Mouse (Mus musculus): ENCODE results near the gene Wdr92.

Gene Wdr92

GRCm38 (mm10) chr11:17267176-17267575, 85.3 kb downstream of the Wdr92 start:
- Histone ChIP-seq H3K4me3 (replicated peaks; ENCODE audit: low read length) (no peak overlapping the region), H3K9me3 (ENCODE audit: low read length) (no peaks in the 10 kb centered on the region), H3K27me3 (ENCODE audit: insufficient read depth, low read length) (no peaks in the 10 kb centered on the region), H3K36me3 (ENCODE audit: insufficient read depth, low read length) (peaks cover 20% of the 10 kb centered on the region), H3K4me1 (replicated peaks; ENCODE audit: low read depth, low read length) (no peaks in the 10 kb centered on the region)
- TF ChIP-seq POU5F1 (IDR thresholded peaks at IDR 0.05; ENCODE audit: borderline replicate concordance, low read length) = no peak
- TF ChIP-seq NANOG (IDR thresholded peaks at IDR 0.05; ENCODE audit: borderline replicate concordance, low read length) = no peak
- no peak for TF ChIP-seq CTCF (conservative IDR thresholded peaks at IDR 0.05; ENCODE audit: low read length)

GRCm38 (mm10) chr11:17268801-17269200, 86.9 kb downstream of the Wdr92 start:
- Histone ChIP-seq H3K4me1 (replicated peaks; ENCODE audit: low read depth, low read length) (no peaks in the 10 kb centered on the region), H3K27me3 (ENCODE audit: insufficient read depth, low read length) (no peaks in the 10 kb centered on the region), H3K36me3 (ENCODE audit: insufficient read depth, low read length) (peaks cover 20% of the 10 kb centered on the region), H3K9me3 (ENCODE audit: low read length) (no peaks in the 10 kb centered on the region), H3K4me3 (replicated peaks; ENCODE audit: low read length) (no peak overlapping the region)
- TF ChIP-seq CTCF (conservative IDR thresholded peaks at IDR 0.05; ENCODE audit: low read length) (no peak), NANOG (IDR thresholded peaks at IDR 0.05; ENCODE audit: borderline replicate concordance, low read length) (no peak), POU5F1 (IDR thresholded peaks at IDR 0.05; ENCODE audit: borderline replicate concordance, low read length) (no peak)

GRCm38 (mm10) chr11:17279959-17280358, 98.1 kb downstream of the Wdr92 start:
- TF ChIP-seq POU5F1 (IDR thresholded peaks at IDR 0.05; ENCODE audit: borderline replicate concordance, low read length) (no peak), CTCF (conservative IDR thresholded peaks at IDR 0.05; ENCODE audit: low read length) (peak; percentile 86)
- Histone ChIP-seq H3K36me3 (ENCODE audit: insufficient read depth, low read length) (no peaks in the 10 kb centered on the region), H3K4me1 (replicated peaks; ENCODE audit: low read depth, low read length) (no peaks in the 10 kb centered on the region), H3K4me3 (replicated peaks; ENCODE audit: low read length) (no peak overlapping the region), H3K9me3 (ENCODE audit: low read length) (no peaks in the 10 kb centered on the region), H3K27me3 (ENCODE audit: insufficient read depth, low read length) (no peaks in the 10 kb centered on the region)

All from E14TG2a.4 (cell line).